Mouse (Mus musculus) c-Kit-positive CD71-negative TER-119-negative erythroid progenitor cells, embryonic 14.5 days (primary cell): Measurements from ENCODE around the gene Dop1a.
"Not testable (repeated sequence)": the region's sequence is repeated elsewhere in the genome, so short reads cannot be mapped to it uniquely, and the experiment has no call there.

Experiments used
- DNase-seq: peaks from one replicate; pipeline ENCODE4 v3.0.0-alpha.2; 2013; ENCODE audit warnings: low read depth

Gene Dop1a

DNA sequence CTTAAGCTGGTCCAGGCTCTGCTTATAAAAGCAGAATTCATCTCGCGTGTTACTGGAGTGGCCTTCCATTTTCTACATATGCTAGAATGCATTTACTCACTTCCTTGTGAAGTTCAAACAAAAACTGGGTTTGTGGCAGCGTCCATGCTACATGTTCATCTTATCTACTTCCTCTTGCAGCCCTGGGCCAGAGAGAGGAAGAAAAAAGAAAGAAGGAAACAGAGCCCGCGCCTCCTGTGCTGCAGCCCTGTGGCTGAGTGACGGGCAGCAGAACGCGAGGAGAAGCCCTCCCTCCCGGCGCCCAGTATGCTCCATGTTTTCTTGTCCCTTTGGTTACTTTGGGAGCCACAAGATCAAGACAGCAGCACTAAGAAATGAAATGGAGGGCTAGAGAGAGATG lies 112.7 kb downstream of the Dop1a start:
- no peak for DNase-seq

DNA sequence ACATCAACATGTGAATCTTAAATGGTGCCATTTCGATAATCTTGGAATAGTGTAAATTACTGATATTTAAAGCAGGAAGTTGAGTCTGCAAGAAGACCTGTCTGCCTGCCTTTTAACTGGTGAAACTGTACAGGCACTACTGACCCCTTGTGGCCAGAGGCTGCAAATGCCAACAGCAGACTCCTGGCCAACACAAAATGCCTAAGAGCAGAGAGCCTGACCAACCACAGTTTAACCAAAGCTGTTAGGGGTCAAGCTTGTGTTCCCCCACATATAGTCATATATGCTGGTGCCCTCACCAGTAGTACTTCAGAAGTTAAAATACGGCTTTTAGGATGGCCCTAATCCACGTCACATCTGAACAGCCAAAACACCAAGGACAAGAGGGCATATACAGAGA lies 116.8 kb downstream of the Dop1a start:
- peak; percentile 65 for DNase-seq

DNA sequence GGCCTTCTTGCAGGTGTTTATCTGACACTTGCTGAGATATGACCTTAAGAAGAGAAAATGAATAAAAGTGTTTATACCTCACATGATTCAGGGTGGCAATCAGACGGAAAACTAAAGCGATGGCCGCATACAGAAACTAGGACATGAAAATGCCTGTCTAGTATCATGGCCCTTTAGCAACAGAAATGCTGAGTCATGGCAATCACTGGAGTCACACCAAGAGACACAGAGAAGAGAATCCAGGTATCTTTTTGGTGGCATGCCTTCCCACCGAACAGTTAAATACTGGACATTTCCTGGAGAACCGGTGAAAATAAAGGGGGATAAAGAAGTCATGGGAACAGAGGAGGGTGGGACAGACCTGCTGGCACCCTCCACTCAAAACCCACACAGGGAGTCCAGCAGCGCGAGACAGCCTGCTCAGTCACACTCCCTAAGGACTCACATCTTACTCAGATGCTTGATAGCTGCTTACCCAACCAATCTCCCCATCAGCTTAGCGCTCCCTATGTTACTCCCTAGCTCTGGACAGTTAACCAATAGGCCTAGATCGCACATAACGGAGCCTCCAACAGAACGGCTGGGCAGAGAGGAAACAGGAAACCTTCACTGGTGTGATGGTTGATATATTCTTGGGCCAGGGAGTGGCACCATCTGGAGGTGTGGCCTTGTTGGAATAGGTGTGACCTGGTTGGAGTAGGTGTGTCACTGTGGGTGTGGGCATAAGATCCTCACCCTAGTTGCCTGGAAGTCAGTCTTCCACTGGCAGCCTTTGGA lies 120.3 kb downstream of the Dop1a start:
- DNase-seq = no peak

DNA sequence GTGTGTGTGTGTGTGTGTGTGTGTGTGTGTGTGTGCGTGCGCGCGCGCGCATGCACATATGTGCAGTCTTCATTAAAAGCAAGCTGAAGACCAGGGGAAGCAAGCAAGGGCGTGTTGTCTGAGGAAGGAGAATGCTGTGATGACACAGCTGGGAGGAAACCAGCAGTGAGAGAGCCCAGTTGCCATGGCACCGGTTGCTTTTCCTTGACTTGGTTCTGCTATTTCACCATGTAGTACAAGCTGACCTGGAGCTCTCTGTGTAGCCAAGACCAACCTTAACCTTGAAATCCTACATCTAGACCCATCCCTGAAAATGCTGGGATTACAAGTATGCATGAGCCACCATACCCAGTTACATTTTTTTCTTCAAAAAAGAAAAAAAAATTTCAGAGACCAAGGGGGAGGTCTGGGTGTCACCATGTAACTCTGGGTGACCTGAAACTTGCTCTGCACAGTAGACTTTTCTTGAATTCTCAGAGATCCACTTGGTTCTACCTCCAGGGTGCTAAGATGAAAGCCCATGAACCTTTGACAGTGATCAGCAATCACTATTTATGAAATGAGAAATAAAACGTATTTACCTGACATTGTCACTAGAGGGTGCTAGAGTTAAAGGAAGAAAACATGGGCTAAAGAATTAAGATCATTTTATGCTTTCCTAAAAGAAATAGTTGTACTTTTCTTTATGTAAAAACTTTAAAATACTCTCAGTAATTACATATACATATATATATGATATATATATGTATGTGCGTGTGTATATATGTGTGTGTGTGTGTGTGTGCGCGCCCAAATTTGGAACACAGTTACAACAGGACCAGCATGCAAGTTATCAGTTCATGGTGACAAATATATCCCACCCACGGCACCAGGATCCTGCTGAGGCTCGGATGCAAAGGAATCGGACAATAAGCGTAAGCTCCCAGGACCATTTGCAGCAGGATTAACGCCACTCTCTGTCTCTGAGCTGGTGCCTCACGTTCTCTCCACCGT lies 126.0 kb downstream of the Dop1a start:
- DNase-seq = no peak

DNA sequence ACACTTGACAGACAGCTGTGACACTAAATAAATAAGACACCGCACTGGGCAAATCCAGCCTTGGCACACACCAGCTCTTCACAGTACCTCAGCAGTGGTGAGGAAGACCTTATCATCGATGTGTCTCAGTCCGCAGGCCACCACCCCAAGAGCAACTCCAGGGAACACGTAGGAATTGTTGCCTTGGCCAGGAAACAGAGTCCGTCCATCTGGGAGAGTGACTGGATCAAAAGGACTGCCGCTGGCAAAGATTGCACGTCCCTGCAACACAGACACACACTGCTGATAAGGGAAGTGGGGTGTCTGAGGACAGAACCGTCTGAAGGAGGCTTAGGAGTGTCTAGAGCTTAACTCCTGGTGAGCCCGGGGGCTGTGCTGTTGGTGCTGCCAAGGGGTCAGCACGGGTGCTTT lies 127.4 kb downstream of the Dop1a start:
- DNase-seq = not testable (repeated sequence)

DNA sequence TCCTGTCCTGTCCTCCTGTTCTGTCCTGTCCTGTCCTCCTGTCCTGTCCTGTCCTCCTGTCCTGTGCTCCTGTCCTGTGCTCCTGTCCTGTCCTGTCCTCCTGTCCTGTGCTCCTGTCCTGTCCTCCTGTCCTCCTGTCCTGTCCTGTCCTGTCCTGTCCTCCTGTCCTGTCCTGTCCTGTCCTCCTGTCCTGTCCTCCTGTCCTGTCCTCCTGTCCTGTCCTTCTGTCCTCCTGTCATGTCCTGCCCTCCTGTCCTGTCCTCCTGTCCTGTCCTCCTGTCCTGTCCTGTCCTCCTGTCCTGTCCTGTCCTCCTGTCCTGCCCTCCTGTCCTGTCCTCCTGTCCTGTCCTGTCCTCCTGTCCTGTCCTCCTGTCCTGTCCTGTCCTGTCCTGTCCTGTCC lies 130.0 kb downstream of the Dop1a start:
- not testable (repeated sequence) for DNase-seq

DNA sequence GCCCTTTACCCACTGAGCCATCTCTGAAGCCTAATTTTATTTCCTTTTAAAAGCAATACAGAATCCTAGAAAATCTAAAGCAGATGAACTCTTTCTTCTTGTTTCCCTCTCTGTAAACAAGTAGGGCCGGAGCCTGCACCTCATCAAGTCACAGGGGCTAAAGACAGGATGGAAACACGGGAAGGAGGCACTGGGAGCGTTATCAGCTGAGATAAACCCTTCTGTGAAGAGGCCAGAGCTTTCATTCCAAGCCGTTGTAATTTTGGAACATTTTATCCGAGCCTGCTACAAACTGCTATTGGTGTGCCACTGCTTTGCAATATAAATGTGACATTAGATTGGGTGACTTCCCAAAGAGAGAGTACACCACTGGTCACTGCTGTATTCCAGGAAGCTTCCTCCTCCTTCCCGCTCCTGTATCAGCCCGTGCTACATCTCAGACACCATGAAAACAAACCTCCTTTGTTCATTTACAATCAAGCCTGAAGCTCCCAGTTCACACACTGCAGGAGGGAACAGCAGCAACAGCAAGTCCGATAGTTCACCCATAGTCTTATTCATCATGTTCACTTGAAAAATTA lies 132.9 kb downstream of the Dop1a start:
- no peak for DNase-seq
